38 mouse cellular contexts compared by ENCODE assay signal in the genomic region with DNA sequence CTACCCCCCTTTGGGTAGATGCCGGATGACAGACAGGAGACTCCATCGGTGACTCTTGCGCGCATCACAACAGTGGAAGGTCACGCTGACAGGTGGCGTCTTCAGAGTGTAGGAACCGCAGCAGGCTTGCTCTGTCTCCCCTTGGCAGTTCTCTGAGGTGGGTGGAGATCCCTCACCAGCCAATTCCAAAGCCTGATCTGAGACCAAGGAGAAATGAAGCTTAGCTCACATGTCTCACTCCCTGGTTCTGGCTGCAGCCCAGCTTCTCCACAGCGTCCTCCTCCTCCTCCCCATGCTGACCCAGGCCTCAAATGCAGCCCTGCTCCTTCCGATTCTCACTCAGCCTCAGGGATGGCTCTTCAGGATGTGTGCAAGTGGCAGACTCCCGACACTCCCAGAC. TPM values are rescaled to one million over a fixed set of nuclear protein-coding genes. Genes with fewer than 3 reads are reported as not detected.
DNase-seq lines count a peak whose midpoint lies in the region; ATAC-seq lines count a peak whose summit lies in the region.
"Had no signal": no experiment of that assay in that cellular context is flagged by ENCODE, and none has a peak within 500 bp of the region (broad histone marks: within the 10 kb centered on the region; RNA-seq: fewer than 3 reads in every experiment).

No protein-coding gene starts in this region.

- in situ Hi-C loops in ES-E14 (cut with MboI; ENCODE audit: low sequenced_read_pairs in 2 of 2, unreplicated experiment in 2 of 2): loop anchor here in 1 of 2 experiments (25.0 kb wide), 1 partner anchor 563 kb away; no protein-coding TSS in a partner anchor

- H3K36me3 ChIP-seq in heart, embryonic 10.5 days: 0 out of 2 replicates have a peak, but pooled peaks cover under 1% of the 10 kb centered on the region
- H3K36me3 ChIP-seq in hindbrain, embryonic 16.5 days (ENCODE audit: control insufficient read depth, insufficient read depth, low read length): no peaks in the 10 kb centered on the region
- H3K36me3 ChIP-seq in hindbrain, embryonic 14.5 days (replicated peaks; ENCODE audit: control insufficient read depth, insufficient read depth): 0 out of 2 replicates have a peak, but pooled peaks cover 5% of the 10 kb centered on the region
- H3K36me3 ChIP-seq in ES-E14 (ENCODE audit: control insufficient read depth, insufficient read depth, low read length, poor library complexity, severe bottlenecking): no peaks in the 10 kb centered on the region
- H3K36me3 ChIP-seq: embryonic facial prominence, embryonic 15.5 days; forebrain, embryonic 15.5 days; G1E; liver, embryonic 13.5 days; stomach, embryonic 15.5 days had no signal

- 67% methylated on average over 10 of the region's 10 CpGs for WGBS in heart, embryonic 10.5 days
- 68% methylated on average over 10 of the region's 10 CpGs for WGBS in hindbrain, embryonic 16.5 days
- 66% methylated on average over 10 of the region's 10 CpGs for WGBS in hindbrain, embryonic 14.5 days

- ATAC-seq in hindbrain, embryonic 16.5 days: peak; percentile 19; the same call in 1 of the 2 replicates
- ATAC-seq in hindbrain, embryonic 14.5 days (ENCODE audit: low FRiP score): no peak
- peak; percentile 12; the same call in 1 of the 2 replicates for ATAC-seq in erythroblast, adult 5-6 weeks (replicated peaks; ENCODE audit: low FRiP score, poor library complexity, severe bottlenecking)
- ATAC-seq: forebrain, embryonic 15.5 days; inflammation-experienced regulatory T-cells, adult 6 months; lung, postnatal 0 days; midbrain, embryonic 13.5 days had no signal

- H3K4me3 ChIP-seq in heart, embryonic 10.5 days: no peak overlapping the region
- no peak overlapping the region for H3K4me3 ChIP-seq in hindbrain, embryonic 16.5 days (ENCODE audit: low read length)
- no peak overlapping the region for H3K4me3 ChIP-seq in hindbrain, embryonic 14.5 days (replicated peaks; ENCODE audit: low read length)
- H3K4me3 ChIP-seq in ES-E14 (ENCODE audit: insufficient read depth in 1 of 2, low read depth in 1 of 2, low read length in 2 of 2, poor library complexity in 1 of 2, severe bottlenecking in 1 of 2): peak overlapping the region; percentile 19 to 48; a peak in 1 of 4 replicates
- H3K4me3 ChIP-seq: embryonic facial prominence, embryonic 15.5 days; forebrain, embryonic 15.5 days; liver, embryonic 13.5 days; megakaryocyte, embryonic 14.5 days; midbrain, embryonic 13.5 days; stomach, embryonic 15.5 days had no signal

- no peak overlapping the region for H3K4me2 ChIP-seq in hindbrain, embryonic 16.5 days (ENCODE audit: low read length)
- no peak overlapping the region for H3K4me2 ChIP-seq in hindbrain, embryonic 14.5 days (replicated peaks)
- H3K4me2 ChIP-seq: embryonic facial prominence, embryonic 15.5 days; forebrain, embryonic 15.5 days; liver, embryonic 13.5 days; midbrain, embryonic 13.5 days; stomach, embryonic 15.5 days had no signal

- intact Hi-C loops in heart, postnatal 25 days (cut with DNase I): no loop called here

- H3K27ac ChIP-seq in heart, embryonic 10.5 days: 0 out of 2 replicates have a peak overlapping the region, but pooled peaks have one; percentile 12
- H3K27ac ChIP-seq in hindbrain, embryonic 16.5 days (ENCODE audit: low read depth, low read length): no peak overlapping the region
- no peak overlapping the region for H3K27ac ChIP-seq in hindbrain, embryonic 14.5 days
- no peak overlapping the region for H3K27ac ChIP-seq in ES-E14 (ENCODE audit: insufficient read depth, low read depth, low read length, poor library complexity, severe bottlenecking)
- H3K27ac ChIP-seq: embryonic facial prominence, embryonic 15.5 days; forebrain, embryonic 15.5 days; liver, embryonic 13.5 days; midbrain, embryonic 13.5 days; stomach, embryonic 15.5 days had no signal

- H3K9ac ChIP-seq in hindbrain, embryonic 16.5 days (ENCODE audit: low read depth, low read length): no peak overlapping the region
- no peak overlapping the region for H3K9ac ChIP-seq in hindbrain, embryonic 14.5 days
- no peak overlapping the region for H3K9ac ChIP-seq in ES-E14 (ENCODE audit: insufficient read depth, low read depth, low read length, poor library complexity, severe bottlenecking)
- H3K9ac ChIP-seq: embryonic facial prominence, embryonic 15.5 days; forebrain, embryonic 15.5 days; liver, embryonic 13.5 days; midbrain, embryonic 13.5 days; stomach, embryonic 15.5 days had no signal

- no peaks in the 10 kb centered on the region for H3K9me3 ChIP-seq in heart, embryonic 10.5 days
- H3K9me3 ChIP-seq in hindbrain, embryonic 16.5 days (ENCODE audit: control insufficient read depth, low read length): no peaks in the 10 kb centered on the region
- no peaks in the 10 kb centered on the region for H3K9me3 ChIP-seq in hindbrain, embryonic 14.5 days (ENCODE audit: control insufficient read depth, low read length)
- no peaks in the 10 kb centered on the region for H3K9me3 ChIP-seq in ES-E14 (ENCODE audit: control insufficient read depth, insufficient read depth, low read depth, low read length)
- H3K9me3 ChIP-seq: embryonic facial prominence, embryonic 15.5 days; forebrain, embryonic 15.5 days; G1E; liver, embryonic 13.5 days; megakaryocyte, embryonic 14.5 days; midbrain, embryonic 13.5 days; stomach, embryonic 15.5 days had no signal

- H3K27me3 ChIP-seq in heart, embryonic 10.5 days (ENCODE audit: insufficient read depth, poor library complexity, severe bottlenecking): peaks cover 17% of the 10 kb centered on the region; the same call in 1 of the 2 replicates
- no peaks in the 10 kb centered on the region for H3K27me3 ChIP-seq in hindbrain, embryonic 16.5 days (replicated peaks; ENCODE audit: control insufficient read depth, insufficient read depth, low read length)
- no peaks in the 10 kb centered on the region for H3K27me3 ChIP-seq in hindbrain, embryonic 14.5 days (ENCODE audit: control insufficient read depth, insufficient read depth, low read length)
- H3K27me3 ChIP-seq: embryonic facial prominence, embryonic 15.5 days; forebrain, embryonic 15.5 days; midbrain, embryonic 13.5 days; stomach, embryonic 15.5 days had no signal

- 0 out of 2 replicates have a peak, but pooled peaks cover 5% of the 10 kb centered on the region for H3K4me1 ChIP-seq in heart, embryonic 10.5 days
- no peaks in the 10 kb centered on the region for H3K4me1 ChIP-seq in hindbrain, embryonic 16.5 days (ENCODE audit: control insufficient read depth, insufficient read depth, low read depth, low read length)
- H3K4me1 ChIP-seq in hindbrain, embryonic 14.5 days (replicated peaks; ENCODE audit: control insufficient read depth, insufficient read depth, low read length): no peaks in the 10 kb centered on the region
- peaks cover 0 to 5% of the 10 kb centered on the region in 2 experiments; a peak in 1 of 4 replicates for H3K4me1 ChIP-seq in ES-E14 (ENCODE audit: control insufficient read depth in 2 of 2, insufficient read depth in 2 of 2, low read length in 2 of 2, poor library complexity in 1 of 2)
- H3K4me1 ChIP-seq: embryonic facial prominence, embryonic 15.5 days; forebrain, embryonic 15.5 days; midbrain, embryonic 13.5 days; stomach, embryonic 15.5 days had no signal

- DNase-seq in heart, embryonic 10.5 days (ENCODE audit: low spot score): no peak
- DNase-seq in heart, postnatal 25 days (ENCODE audit: low spot score): no peak
- DNase-seq in hindbrain, embryonic 14.5 days (ENCODE audit: low spot score): no peak
- no peak for DNase-seq in ES-E14 (ENCODE audit: low read depth, low spot score)
- DNase-seq: adrenal gland, adult 8-10 months; B cell, adult 2 months; cerebellum, adult 8-10 months; kidney, adult 11 months; kidney, postnatal 14 days; liver, embryonic 13.5 days; lung, adult 18-20 months; lung, postnatal 4 days; right cerebral cortex, postnatal 14 days had no signal

RNA-seq across cellular contexts. Expression of gene Psmb11, which starts 3.7 kb away (rescaled TPM):
- not detected in 2 replicates for polyA plus RNA-seq in heart, embryonic 10.5 days (2016; fragmentation: Nextera tagmentation; extraction: Ambion mirVana)
- total RNA-seq in heart, postnatal 25 days (2021): not detected
- 0.16 and 0.37 TPM in 2 replicates for polyA plus RNA-seq in hindbrain, embryonic 16.5 days (2015; fragmentation: Nextera tagmentation; extraction: Ambion mirVana)
- 0.16 TPM in 1 of 2 replicates, not detected in the other for polyA plus RNA-seq in hindbrain, embryonic 14.5 days (2014; fragmentation: Nextera tagmentation; extraction: Ambion mirVana)
- 0.11 TPM in 1 of 2 replicates, not detected in the other for total RNA-seq in ES-E14 (2012; rRNA removed)
- total RNA-seq in erythroblast, adult 5-6 weeks (2015; ENCODE audit: low replicate concordance): not detected in 2 replicates
- 0.26 TPM in 1 of 2 replicates, not detected in the other for total RNA-seq in erythroblast, adult 5-6 weeks (2017; ENCODE audit: low replicate concordance)
- total RNA-seq: adrenal gland, adult 8-10 months; adrenal gland, postnatal 4 days; common myeloid progenitor, adult 5-6 weeks; gastrocnemius, adult 8-10 months; gastrocnemius, postnatal 4 days; heart, adult 8-10 months; hematopoietic stem cell, adult 5-6 weeks; monocyte, adult 5-6 weeks had no signal
- polyA plus RNA-seq: embryonic facial prominence, embryonic 15.5 days; G1E; heart, embryonic 14.5 days; inflammation-experienced regulatory T-cells, adult 6 months; kidney, embryonic 14.5 days; liver, embryonic 13.5 days; midbrain, embryonic 13.5 days; small intestine, adult 2 months had no signal

RNA-seq across cellular contexts. Expression of gene Psmb5, which starts 7.2 kb away (rescaled TPM):
- polyA plus RNA-seq in heart, embryonic 10.5 days (2016; fragmentation: Nextera tagmentation; extraction: Ambion mirVana): 392 and 455 TPM in 2 replicates
- 100 to 1,000 TPM; 195 to 201 TPM for total RNA-seq in heart, postnatal 25 days (2021)
- 445 and 467 TPM in 2 replicates for polyA plus RNA-seq in hindbrain, embryonic 16.5 days (2015; fragmentation: Nextera tagmentation; extraction: Ambion mirVana)
- 422 and 425 TPM in 2 replicates for polyA plus RNA-seq in hindbrain, embryonic 14.5 days (2014; fragmentation: Nextera tagmentation; extraction: Ambion mirVana)
- 202 and 317 TPM in 2 replicates for total RNA-seq in ES-E14 (2012; rRNA removed)
- total RNA-seq in erythroblast, adult 5-6 weeks (2015; ENCODE audit: low replicate concordance): 47.7 and 51.0 TPM in 2 replicates
- total RNA-seq in erythroblast, adult 5-6 weeks (2017; ENCODE audit: low replicate concordance): 12.9 and 18.1 TPM in 2 replicates

RNA-seq across cellular contexts. Expression of gene Gm17606, which starts 15.8 kb away (rescaled TPM):
- not detected in 2 replicates for polyA plus RNA-seq in heart, embryonic 10.5 days (2016; fragmentation: Nextera tagmentation; extraction: Ambion mirVana)
- not detected for total RNA-seq in heart, postnatal 25 days (2021)
- not detected in 2 replicates for polyA plus RNA-seq in hindbrain, embryonic 16.5 days (2015; fragmentation: Nextera tagmentation; extraction: Ambion mirVana)
- polyA plus RNA-seq in hindbrain, embryonic 14.5 days (2014; fragmentation: Nextera tagmentation; extraction: Ambion mirVana): not detected in 2 replicates
- total RNA-seq in ES-E14 (2012; rRNA removed): not detected in 2 replicates
- total RNA-seq in erythroblast, adult 5-6 weeks (2015; ENCODE audit: low replicate concordance): not detected in 2 replicates
- total RNA-seq in erythroblast, adult 5-6 weeks (2017; ENCODE audit: low replicate concordance): not detected in 2 replicates
- total RNA-seq: adrenal gland, adult 8-10 months; adrenal gland, postnatal 4 days; common myeloid progenitor, adult 5-6 weeks; G1E; gastrocnemius, adult 8-10 months; gastrocnemius, postnatal 4 days; heart, adult 8-10 months; hematopoietic stem cell, adult 5-6 weeks; layer of hippocampus, postnatal 10 days; left cerebral cortex, adult 18-20 months; left cerebral cortex, postnatal 36 days; monocyte, adult 5-6 weeks had no signal
- polyA plus RNA-seq: embryonic facial prominence, embryonic 15.5 days; forebrain, embryonic 15.5 days; G1E; heart, embryonic 14.5 days; inflammation-experienced regulatory T-cells, adult 6 months; kidney, embryonic 14.5 days; limb, embryonic 14.5 days; liver, embryonic 13.5 days; lung, postnatal 0 days; midbrain, embryonic 13.5 days; neural tube, embryonic 14.5 days; small intestine, adult 2 months; stomach, embryonic 15.5 days had no signal

RNA-seq across cellular contexts. Expression of gene Cdh24, which starts 16.2 kb away (rescaled TPM):
- 2.5 and 4.4 TPM in 2 replicates for polyA plus RNA-seq in heart, embryonic 10.5 days (2016; fragmentation: Nextera tagmentation; extraction: Ambion mirVana)
- total RNA-seq in heart, postnatal 25 days (2021): under 1 TPM; 0.31 to 0.39 TPM
- 9.5 and 10.3 TPM in 2 replicates for polyA plus RNA-seq in hindbrain, embryonic 16.5 days (2015; fragmentation: Nextera tagmentation; extraction: Ambion mirVana)
- polyA plus RNA-seq in hindbrain, embryonic 14.5 days (2014; fragmentation: Nextera tagmentation; extraction: Ambion mirVana): 10.5 and 12.2 TPM in 2 replicates
- total RNA-seq in ES-E14 (2012; rRNA removed): 3.2 and 6.3 TPM in 2 replicates
- 1.3 and 1.5 TPM in 2 replicates for total RNA-seq in erythroblast, adult 5-6 weeks (2015; ENCODE audit: low replicate concordance)
- 2.4 and 5.0 TPM in 2 replicates for total RNA-seq in erythroblast, adult 5-6 weeks (2017; ENCODE audit: low replicate concordance)

RNA-seq across cellular contexts. Expression of gene 4931414P19Rik, which starts 19.2 kb away (rescaled TPM):
- 7.7 and 8.3 TPM in 2 replicates for polyA plus RNA-seq in heart, embryonic 10.5 days (2016; fragmentation: Nextera tagmentation; extraction: Ambion mirVana)
- total RNA-seq in heart, postnatal 25 days (2021): 1 to 10 TPM; 3.7 to 4.0 TPM
- polyA plus RNA-seq in hindbrain, embryonic 16.5 days (2015; fragmentation: Nextera tagmentation; extraction: Ambion mirVana): 5.4 and 5.5 TPM in 2 replicates
- polyA plus RNA-seq in hindbrain, embryonic 14.5 days (2014; fragmentation: Nextera tagmentation; extraction: Ambion mirVana): 3.1 and 3.7 TPM in 2 replicates
- total RNA-seq in ES-E14 (2012; rRNA removed): 4.8 and 6.4 TPM in 2 replicates
- 1.3 and 4.4 TPM in 2 replicates for total RNA-seq in erythroblast, adult 5-6 weeks (2015; ENCODE audit: low replicate concordance)
- 1.0 and 1.4 TPM in 2 replicates for total RNA-seq in erythroblast, adult 5-6 weeks (2017; ENCODE audit: low replicate concordance)

Comparison
In these comparisons a context has a peak if more than half of its experiments do, and no peak if none do; other contexts are left out.
1. H3K4me3 ChIP-seq: peak in ES-E14 (2 of 2); none in heart, embryonic 10.5 days (single experiment), hindbrain, embryonic 16.5 days (single experiment) and hindbrain, embryonic 14.5 days (single experiment).